ENCODE assay signal across 7 mouse cellular contexts in the genomic region with DNA sequence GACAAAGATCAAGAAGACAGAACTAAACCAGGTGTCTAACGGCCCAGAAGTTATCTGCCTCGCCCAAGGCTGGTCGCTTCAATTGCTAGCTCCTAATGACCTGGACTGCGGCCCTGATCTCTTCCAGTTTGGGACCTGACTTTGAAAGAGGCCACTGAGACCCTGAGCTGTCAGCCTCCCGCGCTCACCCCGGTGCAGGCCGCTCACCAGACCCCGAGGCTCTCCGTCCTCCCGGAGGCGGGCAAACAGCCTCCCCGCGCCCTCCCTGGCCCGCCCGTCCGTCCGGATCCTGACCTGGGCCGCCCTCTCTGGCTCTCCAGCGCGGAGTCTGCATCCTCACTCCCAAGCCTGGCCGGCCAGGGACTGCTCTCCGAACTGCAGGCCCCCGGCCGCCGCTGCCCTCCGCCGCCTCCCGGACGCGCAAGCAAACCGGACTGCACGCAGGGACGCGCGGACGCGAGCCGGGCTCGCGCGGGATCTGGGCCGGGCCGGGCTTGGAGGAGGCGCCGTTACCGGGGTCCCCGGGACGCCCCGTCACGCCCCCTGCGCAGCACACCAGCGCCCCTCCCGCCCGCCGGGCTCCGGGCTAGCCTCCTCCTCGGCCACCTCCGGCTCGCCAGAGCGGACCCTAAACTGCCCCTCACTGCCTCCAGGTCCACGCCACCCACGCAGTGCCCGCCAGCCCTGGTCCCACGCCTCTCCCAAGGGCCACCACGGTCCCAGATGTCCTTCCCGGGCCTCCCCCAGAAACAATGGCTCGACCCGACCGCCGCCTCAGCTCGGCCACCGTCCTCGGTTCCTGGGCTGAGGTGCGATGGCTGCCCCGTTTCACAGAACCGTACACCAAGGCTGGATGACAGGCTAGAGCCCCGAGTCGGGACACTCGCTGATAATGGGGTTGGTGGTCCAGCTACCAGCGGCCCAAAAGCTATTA. TPM values are rescaled to one million over a fixed set of nuclear protein-coding genes. Genes with fewer than 3 reads are reported as not detected.
DNase-seq lines count a peak whose midpoint lies in the region; ATAC-seq lines count a peak whose summit lies in the region.

No protein-coding gene starts in this region.

- H3K27me3 ChIP-seq in limb, embryonic 13.5 days, result 0 out of 2 replicates have a peak, but pooled peaks cover 2% of the 10 kb centered on the region
- no peaks in the 10 kb centered on the region for H3K27me3 ChIP-seq in midbrain, embryonic 14.5 days (ENCODE audit: control insufficient read depth, insufficient read depth, low read length)

- no peaks in the 10 kb centered on the region for H3K9me3 ChIP-seq in limb, embryonic 13.5 days
- H3K9me3 ChIP-seq in midbrain, embryonic 14.5 days (ENCODE audit: control insufficient read depth, low read length), result no peaks in the 10 kb centered on the region

- H3K4me1 ChIP-seq in limb, embryonic 13.5 days, result peaks cover 49% of the 10 kb centered on the region
- H3K4me1 ChIP-seq in midbrain, embryonic 14.5 days (ENCODE audit: control insufficient read depth, insufficient read depth, low read length), result peaks cover 44% of the 10 kb centered on the region

- H3K36me3 ChIP-seq in limb, embryonic 13.5 days, result no peaks in the 10 kb centered on the region
- H3K36me3 ChIP-seq in midbrain, embryonic 14.5 days (ENCODE audit: control insufficient read depth, insufficient read depth, low read length), result no peaks in the 10 kb centered on the region

- H3K4me3 ChIP-seq in limb, embryonic 13.5 days, result peak overlapping the region; percentile 80
- peak overlapping the region; percentile 97 for H3K4me3 ChIP-seq in midbrain, embryonic 14.5 days (replicated peaks; ENCODE audit: low read depth, low read length)

- under 1% methylated on average over 75 of the region's 81 CpGs for WGBS in limb, embryonic 13.5 days
- under 1% methylated on average over 80 of the region's 81 CpGs for WGBS in midbrain, embryonic 14.5 days

- peak overlapping the region; percentile 96 for H3K4me2 ChIP-seq in limb, embryonic 13.5 days (replicated peaks)
- peak overlapping the region; percentile 78 for H3K4me2 ChIP-seq in midbrain, embryonic 14.5 days (ENCODE audit: low read length)

- peak; percentile 53; the same call in 1 of the 2 replicates for ATAC-seq in limb, embryonic 13.5 days (ENCODE audit: low FRiP score, low read depth)
- ATAC-seq in midbrain, embryonic 14.5 days (ENCODE audit: low FRiP score, low TSS enrichment), result peak; percentile 49

- peak overlapping the region; percentile 96 for H3K9ac ChIP-seq in limb, embryonic 13.5 days
- peak overlapping the region; percentile 99 for H3K9ac ChIP-seq in midbrain, embryonic 14.5 days (replicated peaks; ENCODE audit: low read length)

- peak; percentile 90 for DNase-seq in adrenal gland, postnatal 14 days
- DNase-seq in embryo, embryonic 9.5 days (ENCODE audit: extremely low spot score), result peak; percentile 77
- peak; percentile 78 to 86 for DNase-seq in heart, adult 18-20 months
- peak; percentile 82 for DNase-seq in kidney, adult 18-20 months
- DNase-seq in midbrain, embryonic 14.5 days, result peak; percentile 79
- DNase-seq in spleen, postnatal 10 days (ENCODE audit: low spot score in 2 of 2), result peak; percentile 12 to 38

- peak overlapping the region; percentile 98 for H3K27ac ChIP-seq in limb, embryonic 13.5 days
- H3K27ac ChIP-seq in midbrain, embryonic 14.5 days (replicated peaks; ENCODE audit: low read depth, low read length), result peak overlapping the region; percentile 99

RNA-seq across cellular contexts. Expression of gene Trio, which starts 1.4 kb away (rescaled TPM):
- total RNA-seq in adrenal gland, postnatal 14 days (2021), result 59.0 and 63.5 TPM in 2 replicates
- total RNA-seq in heart, adult 18-20 months (2021), result 10 to 100 TPM; 40.2 to 41.5 TPM
- 61.6 and 64.8 TPM in 2 replicates for polyA plus RNA-seq in limb, embryonic 13.5 days (2015; fragmentation: Nextera tagmentation; extraction: Ambion mirVana)
- 56.5 and 59.8 TPM in 2 replicates for polyA plus RNA-seq in midbrain, embryonic 14.5 days (2014; fragmentation: Nextera tagmentation; extraction: Ambion mirVana)

Comparison
In these comparisons a context has a peak if more than half of its experiments do, and no peak if none do; other contexts are left out.
1. Peak in every context shown above with its lines: DNase-seq, ATAC-seq, H3K4me3 ChIP-seq and H3K27ac ChIP-seq.
2. DNase-seq: peak in every context shown above with its lines; median percentile 90 in adrenal gland, postnatal 14 days; 82 in heart, adult 18-20 months; 82 in kidney, adult 18-20 months; 79 in midbrain, embryonic 14.5 days; 77 in embryo, embryonic 9.5 days; 25 in spleen, postnatal 10 days.